ENCODE assay signal across 16 mouse cellular contexts in genomic region chr16:49771609-49772396, GRCm38 (mm10). TPM values are rescaled to one million over a fixed set of nuclear protein-coding genes. Genes with fewer than 3 reads are reported as not detected.
A peak's percentile ranks its signal among the peaks of the same experiment; 100 is the strongest.
DNase-seq lines count a peak whose midpoint lies in the region; ATAC-seq and TF ChIP-seq lines count a peak whose summit lies in the region.
"Had no signal": no experiment of that assay in that cellular context is flagged by ENCODE, and none has a peak within 500 bp of the region (broad histone marks: within the 10 kb centered on the region; RNA-seq: fewer than 3 reads in every experiment).

No protein-coding gene starts in this region.

- peak; percentile 53; the same call in 1 of the 2 replicates for ATAC-seq in intestine, embryonic 15.5 days
- no peak for ATAC-seq in intestine, postnatal 0 days
- peak; percentile 59 for ATAC-seq in G1E (ENCODE audit: extremely low read depth, insufficient number of reproducible peaks, low FRiP score, poor library complexity, severe bottlenecking)
- peak; percentile 50 for ATAC-seq in megakaryocyte-erythroid progenitor cell, adult 5-6 weeks (replicated peaks; ENCODE audit: low FRiP score, low TSS enrichment, poor library complexity, severe bottlenecking)

- no peak overlapping the region for H3K4me3 ChIP-seq in intestine, embryonic 15.5 days (replicated peaks)
- H3K4me3 ChIP-seq in intestine, postnatal 0 days (ENCODE audit: low read depth, low read length), result no peak overlapping the region
- no peak overlapping the region for H3K4me3 ChIP-seq in G1E (ENCODE audit: low read depth, low read length)
- H3K4me3 ChIP-seq in limb, embryonic 10.5 days, result no peak overlapping the region
- H3K4me3 ChIP-seq: layer of hippocampus, adult 2 months had no signal

- no peaks in the 10 kb centered on the region for H3K9me3 ChIP-seq in intestine, embryonic 15.5 days
- H3K9me3 ChIP-seq in intestine, postnatal 0 days (ENCODE audit: control insufficient read depth), result no peaks in the 10 kb centered on the region
- no peaks in the 10 kb centered on the region for H3K9me3 ChIP-seq in G1E (replicated peaks)
- no peaks in the 10 kb centered on the region for H3K9me3 ChIP-seq in limb, embryonic 10.5 days (replicated peaks)

- H3K27ac ChIP-seq in intestine, embryonic 15.5 days, result no peak overlapping the region
- H3K27ac ChIP-seq in intestine, postnatal 0 days (ENCODE audit: low read depth, low read length), result no peak overlapping the region
- H3K27ac ChIP-seq in limb, embryonic 10.5 days, result no peak overlapping the region
- H3K27ac ChIP-seq: hindbrain, embryonic 14.5 days; layer of hippocampus, adult 2 months had no signal

- no peak overlapping the region for H3K9ac ChIP-seq in intestine, embryonic 15.5 days
- H3K9ac ChIP-seq in intestine, postnatal 0 days (ENCODE audit: low read depth, low read length), result no peak overlapping the region
- H3K9ac ChIP-seq: hindbrain, embryonic 14.5 days had no signal

- no peak for TF ChIP-seq CTCF in intestine, postnatal 0 days (IDR thresholded peaks at IDR 0.05; ENCODE audit: low read depth)
- no peak for TF ChIP-seq CTCF in G1E (IDR thresholded peaks at IDR 0.05; ENCODE audit: low read depth, low read length)

- 82% methylated on average over 7 of the region's 7 CpGs for WGBS in intestine, embryonic 15.5 days
- 79% methylated on average over 7 of the region's 7 CpGs for WGBS in intestine, postnatal 0 days
- WGBS in limb, embryonic 10.5 days, result 87% methylated on average over 7 of the region's 7 CpGs

- H3K27me3 ChIP-seq in intestine, embryonic 15.5 days (replicated peaks), result no peaks in the 10 kb centered on the region
- H3K27me3 ChIP-seq in intestine, postnatal 0 days (replicated peaks; ENCODE audit: control insufficient read depth, insufficient read depth, low read length), result no peaks in the 10 kb centered on the region
- H3K27me3 ChIP-seq in G1E (ENCODE audit: insufficient read depth, low read length), result no peaks in the 10 kb centered on the region
- no peaks in the 10 kb centered on the region for H3K27me3 ChIP-seq in limb, embryonic 10.5 days (ENCODE audit: low read depth, poor library complexity, severe bottlenecking)

- no peaks in the 10 kb centered on the region for H3K4me1 ChIP-seq in intestine, embryonic 15.5 days (replicated peaks)
- no peaks in the 10 kb centered on the region for H3K4me1 ChIP-seq in intestine, postnatal 0 days (replicated peaks; ENCODE audit: control insufficient read depth, insufficient read depth, low read length)
- H3K4me1 ChIP-seq in G1E (ENCODE audit: insufficient read depth, low read depth, low read length), result peaks cover 84% of the 10 kb centered on the region
- no peaks in the 10 kb centered on the region for H3K4me1 ChIP-seq in limb, embryonic 10.5 days

- no peak for DNase-seq in G1E (ENCODE audit: low spot score)
- peak; percentile 68 for DNase-seq in induced T-regulatory cell, adult 2 months (ENCODE audit: low read depth)
- no peak for DNase-seq in limb, embryonic 10.5 days (ENCODE audit: low spot score)
- no peak for DNase-seq in natural killer cell, adult 2 months (ENCODE audit: low spot score in 2 of 2)
- no peak for DNase-seq in frontal cortex, postnatal 36 days (ENCODE audit: low spot score in 2 of 2)
- DNase-seq: B cell, adult 2 months; cerebellum, adult 8-10 months; heart, adult 18-20 months; kidney, adult 8-10 months; right cerebral cortex, postnatal 25 days; thymus, postnatal 4 days had no signal

- no peak overlapping the region for H3K4me2 ChIP-seq in intestine, embryonic 15.5 days (replicated peaks)
- H3K4me2 ChIP-seq in intestine, postnatal 0 days (replicated peaks; ENCODE audit: low read depth), result no peak overlapping the region
- H3K4me2 ChIP-seq: hindbrain, embryonic 14.5 days had no signal

- no peaks in the 10 kb centered on the region for H3K36me3 ChIP-seq in intestine, embryonic 15.5 days
- no peaks in the 10 kb centered on the region for H3K36me3 ChIP-seq in intestine, postnatal 0 days (ENCODE audit: control insufficient read depth, insufficient read depth)
- H3K36me3 ChIP-seq in G1E (replicated peaks), result peaks cover 2% of the 10 kb centered on the region
- H3K36me3 ChIP-seq in limb, embryonic 10.5 days, result no peaks in the 10 kb centered on the region

RNA-seq across cellular contexts. Expression of gene Cd47, which starts 28.5 kb away (rescaled TPM):
- polyA plus RNA-seq in intestine, embryonic 15.5 days (2015; fragmentation: Nextera tagmentation; extraction: Ambion mirVana), result 79.0 and 85.0 TPM in 2 replicates
- 98.2 and 113 TPM in 2 replicates for polyA plus RNA-seq in intestine, postnatal 0 days (2015; fragmentation: Nextera tagmentation; extraction: Ambion mirVana)
- total RNA-seq in G1E (2014; fragmentation: Nextera tagmentation) (418 and 451 TPM in 2 replicates), G1E (2017) (149 and 155 TPM in 2 replicates)
- polyA plus RNA-seq in G1E (2012), result 88.8 and 95.1 TPM in 2 replicates
- 237 and 252 TPM in 2 replicates for total RNA-seq in megakaryocyte-erythroid progenitor cell, adult 5-6 weeks (2014; fragmentation: Nextera tagmentation)
- 166 and 180 TPM in 2 replicates for total RNA-seq in megakaryocyte-erythroid progenitor cell, adult 5-6 weeks (2017)
- 21.3 and 26.6 TPM in 2 replicates for polyA plus RNA-seq in limb, embryonic 10.5 days (2016; fragmentation: Nextera tagmentation; extraction: Ambion mirVana)
